Mouse (Mus musculus): ENCODE results near the gene Gm21987.
"Not testable (repeated sequence)": the region's sequence is repeated elsewhere in the genome, so short reads cannot be mapped to it uniquely, and the experiment has no call there.

The Gm21987 gene

DNA sequence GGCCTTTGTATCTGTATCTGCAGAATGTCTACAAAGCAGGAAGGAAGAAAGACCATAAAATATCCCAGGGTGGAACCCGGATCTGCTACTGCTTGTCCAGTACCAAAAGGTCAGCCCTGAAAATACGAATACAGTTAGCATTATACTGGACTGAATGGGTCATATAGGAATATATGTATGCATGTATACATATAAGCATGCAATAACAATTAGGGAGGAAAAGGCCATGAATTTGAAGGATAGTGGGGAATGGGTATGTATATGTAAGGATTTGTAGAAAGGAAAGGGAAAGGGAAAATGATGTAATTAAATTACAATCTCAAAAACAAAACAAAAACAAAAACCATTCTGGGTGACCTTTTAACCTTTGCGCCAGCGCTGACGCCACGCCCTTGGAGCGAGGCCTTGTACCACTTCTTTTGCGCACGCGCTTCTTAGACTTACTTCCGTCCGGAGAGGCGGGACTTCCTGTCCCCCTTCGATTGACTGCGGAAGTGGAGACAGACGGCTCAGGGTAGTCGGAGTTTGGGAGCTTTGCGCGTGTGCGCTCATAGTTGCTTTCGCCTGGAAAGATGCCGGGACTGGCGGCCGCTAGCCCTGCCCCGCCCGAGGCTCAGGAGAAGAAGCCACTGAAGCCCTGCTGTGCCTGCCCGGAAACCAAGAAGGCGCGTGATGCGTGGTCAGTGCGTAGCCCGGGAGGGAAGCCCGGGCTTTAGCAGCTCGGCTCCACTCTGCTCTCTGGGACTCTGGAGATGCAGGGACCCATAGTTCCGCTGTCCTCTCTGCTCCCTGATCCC, at the start of gene Gm21987, which contains the start of gene Cox17:
TSS of gene Gm21987 (plus strand) at position 512 of the 797 bp plus-strand sequence.
TSS of gene Cox17 (plus strand) at position 463 of the 797 bp plus-strand sequence.
- DNase-seq (ENCODE audit: low read depth), result peak; percentile 96

- DNase-seq (ENCODE audit: low read depth), result no peak
Measured at GRCm38 (mm10) chr16:38298410-38298809, 48.4 kb upstream of the Gm21987 start.

DNA sequence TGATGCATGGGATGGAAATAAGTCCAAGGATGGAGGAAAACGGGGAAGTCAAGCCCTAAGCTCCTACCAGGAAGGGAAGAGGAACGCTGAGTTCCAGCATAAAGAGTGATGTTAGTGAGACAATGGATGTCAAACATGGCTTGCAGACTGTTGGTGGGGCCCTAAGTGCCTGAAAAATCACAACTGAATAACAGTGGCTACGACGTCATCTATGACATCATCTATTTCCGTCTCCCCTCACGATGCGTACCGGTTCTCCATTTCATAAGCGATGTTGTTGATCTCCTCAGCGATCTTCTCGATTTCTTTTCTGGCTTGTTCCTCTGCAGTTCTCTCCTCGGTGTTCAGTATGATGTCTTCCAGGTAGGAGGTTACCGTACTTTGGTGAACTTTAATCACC, 44.5 kb upstream of the Gm21987 start:
- DNase-seq (ENCODE audit: low read depth), result no peak

DNA sequence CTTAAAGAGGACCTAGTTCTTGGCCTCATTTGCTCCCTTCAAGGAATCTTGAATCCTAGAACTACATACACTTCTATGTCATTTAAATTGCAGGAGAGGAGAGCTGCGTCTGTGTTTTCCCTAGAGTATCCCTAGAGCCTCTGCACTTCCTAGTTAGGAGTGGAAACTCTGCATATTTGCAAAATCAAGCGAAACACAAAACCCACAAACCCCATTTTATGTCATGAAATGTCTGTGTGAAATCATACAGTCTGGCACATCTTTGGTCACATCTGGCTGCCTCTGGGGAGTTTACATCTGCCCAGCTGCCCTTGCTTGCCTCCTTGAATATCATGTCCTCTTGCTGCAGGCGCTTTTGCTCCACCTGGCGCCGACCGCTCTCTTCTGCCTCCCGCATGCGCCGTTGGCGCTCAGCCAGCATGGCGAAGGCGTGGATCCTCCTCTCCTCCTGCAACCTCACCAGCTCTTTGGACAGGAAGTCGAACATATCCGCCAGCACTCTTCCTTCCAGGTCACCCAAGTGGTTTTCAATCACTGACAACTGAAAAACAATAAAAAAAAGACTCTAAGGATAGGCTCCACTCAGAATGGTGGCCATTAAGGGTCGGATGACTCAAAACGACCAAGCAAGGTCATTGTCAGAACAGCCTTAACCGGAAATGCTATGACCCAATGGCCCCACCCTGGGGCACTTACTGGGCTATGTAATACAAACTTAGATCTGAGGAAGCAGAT, 42.2 kb upstream of the Gm21987 start:
- peak; percentile 89 for DNase-seq (ENCODE audit: low read depth)

GRCm38 (mm10) chr16:38306571-38307220, 40.1 kb upstream of the Gm21987 start:
- no peak for DNase-seq (ENCODE audit: low read depth)

DNA sequence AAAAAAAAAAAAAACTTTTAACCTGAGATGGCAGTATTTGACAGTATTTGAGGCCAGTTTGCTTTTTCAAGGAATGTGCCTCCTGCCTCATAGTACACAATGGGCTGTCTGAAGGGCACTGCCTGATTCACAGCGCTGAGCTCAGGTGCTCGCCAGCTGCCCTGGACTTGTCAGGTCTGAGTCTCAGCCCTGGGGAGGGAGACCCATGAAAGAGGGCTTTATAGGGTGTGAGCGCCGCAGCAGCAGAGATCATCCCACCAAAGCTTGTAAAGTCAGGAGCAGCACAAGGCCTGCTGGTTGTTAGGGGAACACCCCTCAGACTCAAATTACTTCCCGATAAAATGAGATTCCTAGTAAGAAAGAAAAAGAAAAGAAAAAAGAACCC, 39.6 kb upstream of the Gm21987 start:
- DNase-seq (ENCODE audit: low read depth), result no peak

GRCm38 (mm10) chr16:38307651-38308050, 39.2 kb upstream of the Gm21987 start:
- no peak for DNase-seq (ENCODE audit: low read depth)

- no peak for DNase-seq (ENCODE audit: low read depth)
Measured at GRCm38 (mm10) chr16:38308195-38308594, 38.6 kb upstream of the Gm21987 start.

- no peak for DNase-seq (ENCODE audit: low read depth)
Measured at GRCm38 (mm10) chr16:38318492-38318891, 28.3 kb upstream of the Gm21987 start.

GRCm38 (mm10) chr16:38319087-38319486, 27.8 kb upstream of the Gm21987 start:
- no peak for DNase-seq (ENCODE audit: low read depth)

GRCm38 (mm10) chr16:38321452-38321935, 25.3 kb upstream of the Gm21987 start:
- DNase-seq (ENCODE audit: low read depth), result peak; percentile 40

DNA sequence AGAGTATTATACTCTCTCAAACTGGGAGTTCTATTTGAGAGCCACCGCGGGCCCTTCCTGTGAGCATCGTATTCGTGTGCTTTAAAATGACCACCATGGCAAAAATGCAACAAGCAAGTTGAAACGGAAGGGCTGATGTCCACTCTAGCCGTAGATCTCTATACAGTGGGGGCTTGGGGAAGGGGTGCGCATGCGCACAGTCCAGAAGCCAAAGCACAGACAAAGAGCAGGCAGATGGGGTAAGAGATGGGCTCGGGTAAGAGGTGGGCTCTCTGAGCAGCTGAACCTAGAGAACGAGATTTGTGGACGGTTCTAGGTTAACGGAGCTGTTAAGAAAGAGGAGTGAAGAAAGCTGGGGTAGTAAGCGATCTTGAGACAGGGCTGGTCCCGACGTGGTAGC, 22.5 kb upstream of the Gm21987 start:
- no peak for DNase-seq (ENCODE audit: low read depth)

DNA sequence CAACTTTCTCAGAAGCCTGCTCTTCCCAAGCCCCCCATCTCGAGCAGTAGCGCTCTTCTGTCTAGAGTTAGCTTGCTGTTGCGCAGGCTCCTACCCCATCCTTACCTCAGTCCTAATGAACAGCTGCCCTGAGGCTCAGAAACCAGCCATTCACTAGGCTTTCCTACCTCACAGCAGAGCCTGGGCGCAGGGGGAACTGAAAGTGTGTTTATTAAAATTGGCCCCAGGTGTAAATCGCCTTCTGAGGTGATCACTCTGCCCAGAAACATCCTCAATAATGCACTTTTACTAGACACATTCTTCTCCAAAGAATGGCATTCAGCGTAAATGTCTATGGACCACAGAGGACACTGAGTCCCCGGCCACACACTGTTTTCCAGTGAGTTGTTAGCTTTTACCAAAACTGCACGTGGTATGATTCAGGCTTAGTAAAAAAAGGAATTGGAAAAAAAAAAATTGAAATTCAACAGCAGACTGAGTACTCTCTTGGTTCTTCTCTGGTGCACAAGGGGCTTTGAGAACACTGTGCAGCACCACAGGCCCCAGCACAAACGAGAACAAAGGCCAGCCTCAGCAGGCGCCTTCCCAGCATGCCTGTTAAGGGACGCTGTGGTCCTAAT, 20.0 kb upstream of the Gm21987 start:
- no peak for DNase-seq (ENCODE audit: low read depth)

DNA sequence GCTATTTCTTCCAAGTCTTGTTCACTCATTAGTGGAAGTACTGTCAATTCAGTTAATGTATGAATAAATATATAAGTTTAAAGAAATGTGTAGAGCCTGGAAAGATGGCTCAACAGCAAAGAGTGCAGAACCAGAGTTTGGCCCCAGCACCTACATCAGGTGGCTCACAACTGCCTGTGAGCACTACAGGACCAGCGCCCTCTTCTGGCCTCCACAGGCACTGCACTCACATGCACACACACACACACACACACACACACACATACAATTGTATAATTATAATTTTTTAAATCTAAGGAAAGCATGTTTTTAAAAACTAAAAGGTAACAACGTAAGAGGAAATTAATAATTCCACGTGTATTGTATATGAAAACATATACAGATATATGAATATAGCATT, 17.5 kb upstream of the Gm21987 start:
- no peak for DNase-seq (ENCODE audit: low read depth)

GRCm38 (mm10) chr16:38334431-38334830, 12.4 kb upstream of the Gm21987 start:
- DNase-seq (ENCODE audit: low read depth), result no peak

DNA sequence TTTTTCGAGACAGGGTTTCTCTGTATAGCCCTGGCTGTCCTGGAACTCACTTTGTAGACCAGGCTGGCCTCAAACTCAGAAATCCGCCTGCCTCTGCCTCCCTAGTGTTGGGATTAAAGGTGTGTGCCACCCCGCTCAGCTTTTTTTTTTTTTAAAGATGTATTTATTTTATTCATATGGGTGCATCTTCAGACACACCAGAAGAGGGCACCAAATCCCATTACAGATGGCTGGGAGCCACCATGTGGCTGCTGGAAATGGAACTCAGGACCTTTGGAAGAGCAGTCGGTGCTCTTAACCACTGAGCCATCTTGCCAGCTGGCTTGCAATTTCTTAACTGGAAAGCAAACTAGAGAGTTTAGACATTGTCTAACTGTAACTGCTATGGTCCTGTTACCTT, 8.8 kb upstream of the Gm21987 start:
- DNase-seq (ENCODE audit: low read depth), result not testable (repeated sequence)

DNA sequence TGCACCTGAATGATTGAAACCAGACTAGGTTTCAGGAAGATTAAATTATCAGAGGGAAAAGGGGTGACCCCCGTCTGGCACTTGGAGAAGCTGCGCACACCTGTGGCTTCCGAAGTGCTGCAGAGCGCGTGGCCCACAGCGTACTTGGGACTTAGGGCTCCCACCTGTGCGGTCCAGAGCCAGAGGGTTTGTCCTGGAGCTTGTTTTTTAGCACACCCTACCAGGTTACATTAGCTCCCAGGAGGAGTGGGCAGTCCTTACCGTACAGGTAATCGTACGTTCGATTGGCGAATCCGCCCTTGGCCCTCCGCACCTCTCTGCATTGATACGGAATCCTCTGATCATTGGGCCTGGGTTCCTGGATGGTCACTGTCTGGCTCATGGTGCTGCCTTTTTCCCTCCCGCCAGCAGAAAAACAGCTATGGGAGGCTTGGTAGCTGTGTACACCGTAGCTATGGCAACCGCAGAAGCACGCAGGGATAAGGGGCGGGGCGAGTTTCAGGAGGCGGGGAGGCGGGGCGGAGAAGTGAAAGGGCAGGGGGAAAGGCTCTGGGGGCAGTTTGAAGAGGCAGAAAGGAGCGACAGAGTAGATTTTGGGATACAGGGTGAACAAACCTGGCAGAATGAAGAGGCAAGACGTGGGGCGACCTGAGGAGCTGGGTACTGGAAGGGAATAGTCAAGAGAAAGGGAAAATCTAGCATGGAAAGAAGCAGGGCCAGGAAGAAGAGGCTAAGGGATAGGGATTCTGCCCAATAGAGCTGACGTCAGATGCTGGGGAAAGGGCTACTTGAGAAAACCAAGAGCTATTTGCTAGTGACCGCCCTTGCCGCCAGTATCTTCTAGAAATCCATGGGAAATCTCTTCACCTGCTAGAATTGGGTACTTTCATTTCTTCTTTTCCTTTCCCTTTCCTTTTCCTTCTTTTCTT, 5.2 kb upstream of the Gm21987 start, which contains the start of gene Maats1:
TSS of gene Maats1 (minus strand) at position 748 of the 929 bp plus-strand sequence.
- DNase-seq (ENCODE audit: low read depth), result no peak

- peak; percentile 88 for DNase-seq (ENCODE audit: low read depth)
Measured at GRCm38 (mm10) chr16:38344941-38345725, 1.7 kb upstream of the Gm21987 start.

DNA sequence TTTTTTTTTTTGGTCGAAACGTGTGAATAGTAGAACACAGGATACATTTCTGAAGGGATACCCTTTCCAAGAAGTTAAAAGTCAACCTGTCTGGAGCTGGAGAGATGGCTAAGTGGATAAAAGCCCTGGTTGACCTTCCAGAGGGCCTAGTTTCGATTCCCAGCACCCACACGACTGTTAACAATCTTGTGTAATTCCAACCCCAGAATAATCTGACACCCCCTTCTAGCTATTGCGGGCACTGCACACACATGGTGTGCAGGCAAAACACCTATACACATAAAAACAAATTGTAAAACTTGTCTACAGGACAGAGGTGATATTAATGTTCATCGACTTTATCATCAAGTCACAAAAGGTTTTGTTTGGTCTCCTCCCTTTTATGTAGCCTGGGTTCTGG, 748 bp downstream of the Gm21987 start:
- DNase-seq (ENCODE audit: low read depth), result no peak

- DNase-seq (ENCODE audit: low read depth), result no peak
Measured at GRCm38 (mm10) chr16:38348217-38348761, 1.4 kb downstream of the Gm21987 start.
